Mouse (Mus musculus) natural killer cell, adult 2 months (primary cell): Measurements from ENCODE around the gene Epb41l2.

ENCODE experiments used
- DNase-seq, 2 experiments: peaks; one replicate each; pipeline ENCODE4 v3.0.0; 2022; ENCODE audit warnings: low spot score in 2 of 2

Gene Epb41l2

GRCm38 (mm10) chr10:25399016-25399415, 39.4 kb downstream of the Epb41l2 start:
- DNase-seq, result no peak

- no peak for DNase-seq
These were observed 40.5 kb downstream of the Epb41l2 start for GRCm38 (mm10) chr10:25400076-25400475.

- no peak for DNase-seq
These were observed 41.0 kb downstream of the Epb41l2 start for GRCm38 (mm10) chr10:25400646-25401045.

GRCm38 (mm10) chr10:25401356-25401755, 41.8 kb downstream of the Epb41l2 start:
- no peak for DNase-seq

- DNase-seq, result no peak
These were observed 43.3 kb downstream of the Epb41l2 start for GRCm38 (mm10) chr10:25402886-25403285.

- no peak for DNase-seq
These were observed 44.5 kb downstream of the Epb41l2 start for GRCm38 (mm10) chr10:25403813-25404701.

GRCm38 (mm10) chr10:25404702-25405098, 45.1 kb downstream of the Epb41l2 start:
- no peak for DNase-seq

GRCm38 (mm10) chr10:25405551-25405950, 46.0 kb downstream of the Epb41l2 start:
- DNase-seq, result no peak

- no peak for DNase-seq
These were observed 47.1 kb downstream of the Epb41l2 start for GRCm38 (mm10) chr10:25406695-25407094.

GRCm38 (mm10) chr10:25408136-25408650, 48.6 kb downstream of the Epb41l2 start:
- no peak for DNase-seq

GRCm38 (mm10) chr10:25411836-25412373, 52.3 kb downstream of the Epb41l2 start:
- DNase-seq, result no peak

- DNase-seq, result peak in 1 of 2 experiments; percentile 39
These were observed 55.7 kb downstream of the Epb41l2 start for GRCm38 (mm10) chr10:25415188-25415717.

GRCm38 (mm10) chr10:25416696-25417095, 57.1 kb downstream of the Epb41l2 start:
- DNase-seq, result no peak

GRCm38 (mm10) chr10:25426058-25426457, 66.5 kb downstream of the Epb41l2 start:
- DNase-seq, result no peak

- no peak for DNase-seq
These were observed 67.2 kb downstream of the Epb41l2 start for GRCm38 (mm10) chr10:25426814-25427213.

- no peak for DNase-seq
These were observed 67.9 kb downstream of the Epb41l2 start for GRCm38 (mm10) chr10:25427523-25427922.

- DNase-seq, result no peak
These were observed 69.1 kb downstream of the Epb41l2 start for GRCm38 (mm10) chr10:25428658-25429057.

- no peak for DNase-seq
These were observed 69.7 kb downstream of the Epb41l2 start for GRCm38 (mm10) chr10:25429346-25429745.

GRCm38 (mm10) chr10:25430862-25431261, 71.3 kb downstream of the Epb41l2 start:
- no peak for DNase-seq

GRCm38 (mm10) chr10:25432351-25432750, 72.8 kb downstream of the Epb41l2 start:
- no peak for DNase-seq

- peak; percentile 66 to 67 for DNase-seq
These were observed 73.3 kb downstream of the Epb41l2 start for GRCm38 (mm10) chr10:25432938-25433337.

GRCm38 (mm10) chr10:25433524-25433923, 73.9 kb downstream of the Epb41l2 start:
- no peak for DNase-seq
